Mouse (Mus musculus): ENCODE data around the gene Spint3.

- TF ChIP-seq CTCF (conservative IDR thresholded peaks at IDR 0.05; ENCODE audit: insufficient read depth, insufficient read length, low read depth, low read length) (0 out of 2 replicates have a peak, but pooled peaks have one; percentile 30), POLR2A (IDR thresholded peaks at IDR 0.05; ENCODE audit: low read depth, low read length) (no peak)
These were observed 26.9 kb upstream of the Spint3 start for GRCm38 (mm10) chr2:164600179-164600578.

Data from kidney, adult 2 months (tissue).